Mouse (Mus musculus) erythroblast, embryonic 14.5 days (primary cell): Measurements from ENCODE around the gene Nptx1. TPM values are rescaled to one million over a fixed set of nuclear protein-coding genes. Genes with fewer than 3 reads are reported as not detected.
A peak's percentile ranks its signal among the peaks of the same experiment; 100 is the strongest.

Source experiments
- H3K27me3 ChIP-seq: 2 replicates; pipeline ENCODE4 v1.6.1; 2012; ENCODE audit warnings: inconsistent platforms; ENCODE audit not compliant: control insufficient read depth
- H3K36me3 ChIP-seq: 2 replicates; pipeline ENCODE4 v1.6.1; 2012; ENCODE audit warnings: mild to moderate bottlenecking, inconsistent platforms; ENCODE audit not compliant: control insufficient read depth
- H3K4me1 ChIP-seq: 2 replicates; pipeline ENCODE4 v1.6.1; 2012; ENCODE audit warnings: inconsistent platforms; ENCODE audit not compliant: control insufficient read depth
- H3K4me3 ChIP-seq: replicated peaks from 2 replicates; pipeline ENCODE3; 2012; ENCODE audit warnings: moderate library complexity, mild to moderate bottlenecking, inconsistent platforms
- H3K9me3 ChIP-seq: 2 replicates; pipeline ENCODE4 v1.6.1; 2012; ENCODE audit warnings: low read length, inconsistent platforms, mixed read lengths; ENCODE audit not compliant: control insufficient read depth
- GATA1 ChIP-seq: IDR thresholded peaks from 2 replicates; pipeline ENCODE4 v1.6.1; 2012; ENCODE audit warnings: low read length, inconsistent platforms, mixed read lengths
- TAL1 ChIP-seq: IDR thresholded peaks from 3 replicates; pipeline ENCODE4 v1.6.1; 2012; ENCODE audit warnings: low read length, inconsistent platforms, mixed read lengths
- polyA plus RNA-seq: library from polyadenylated mRNA; stranded (reverse); fragments of >175 nt; gene quantifications from 2 replicates; pipeline ENCODE4 v1.2.3, GENCODE M21; 2012

Nptx1 gene
- polyA plus RNA-seq, 1 experiment, result not detected

- H3K27me3 ChIP-seq, result no peaks in the 10 kb centered on the region; the same call in 1 of the 2 replicates
Observed at GRCm38 (mm10) chr11:119490861-119491689, 56.5 kb downstream of the Nptx1 start, which contains the start of gene Endov. TSS of gene Endov (plus strand) at chr11:119491347.

More at GRCm38 (mm10) chr11:119490861-119491689, 56.5 kb downstream of the Nptx1 start, which contains the start of gene Endov:
- Histone ChIP-seq H3K4me1 (peaks cover 24% of the 10 kb centered on the region), H3K4me3 (peak within 1 kb of the TSS; percentile 70), H3K9me3 (no peaks in the 10 kb centered on the region), H3K36me3 (peaks cover 21% of the 10 kb centered on the region)
- TF ChIP-seq GATA1, result no peak
- TF ChIP-seq TAL1, result no peak

Other genes starting within 250 kb of the Nptx1 start
- gene Eif4a3, start 247.7 kb downstream of the Nptx1 start, polyA plus RNA-seq, result 17.2 and 20.2 TPM in 2 replicates
- gene Card14, start 240.0 kb downstream of the Nptx1 start, polyA plus RNA-seq, result 0.01 TPM in 1 of 2 replicates, not detected in the other
- 0.02 and 0.15 TPM in 2 replicates for gene Sgsh, start 192.2 kb downstream of the Nptx1 start, polyA plus RNA-seq
- not detected in 2 replicates for gene Slc26a11, start 192.2 kb downstream of the Nptx1 start, polyA plus RNA-seq
- 0.01 and 0.02 TPM in 2 replicates for gene Rnf213, start 154.7 kb downstream of the Nptx1 start, polyA plus RNA-seq
- gene Endov, start 56.4 kb downstream of the Nptx1 start, polyA plus RNA-seq, result 1.1 and 1.2 TPM in 2 replicates
- gene Rptor, start 55.2 kb upstream of the Nptx1 start, polyA plus RNA-seq, result 1.0 and 1.5 TPM in 2 replicates